Mouse (Mus musculus): ENCODE measurements around the gene Bsdc1. TPM values are rescaled to one million over a fixed set of nuclear protein-coding genes. Genes with fewer than 3 reads are reported as not detected.

Bsdc1 gene
- polyA plus RNA-seq, 1 experiment from 2014 or later, result 32.8 TPM

GRCm38 (mm10) chr4:129508237-129508515 is 46.8 kb downstream of the Bsdc1 start:
- no peak overlapping the region for H3K4me2 ChIP-seq (ENCODE audit: low read depth, low read length)
- no peaks in the 10 kb centered on the region for H3K36me3 ChIP-seq (ENCODE audit: control insufficient read depth, insufficient read depth, low read length)
- ATAC-seq (ENCODE audit: low read depth), result no peak
- WGBS, result 75% methylated on average over 3 of the region's 3 CpGs
- H3K4me1 ChIP-seq (ENCODE audit: control insufficient read depth, insufficient read depth, low read length), result 0 out of 2 replicates have a peak, but pooled peaks cover 10% of the 10 kb centered on the region
- H3K4me3 ChIP-seq (ENCODE audit: low read depth, low read length), result no peak overlapping the region
- no peak overlapping the region for H3K9ac ChIP-seq (replicated peaks; ENCODE audit: low read depth, low read length)
- H3K27ac ChIP-seq (ENCODE audit: low read depth, low read length), result no peak overlapping the region
- H3K27me3 ChIP-seq (ENCODE audit: control insufficient read depth, insufficient read depth, low read length), result no peaks in the 10 kb centered on the region
- no peaks in the 10 kb centered on the region for H3K9me3 ChIP-seq (ENCODE audit: control insufficient read depth, low read length)

GRCm38 (mm10) chr4:129508834-129509600 is 47.6 kb downstream of the Bsdc1 start:
- no peak overlapping the region for H3K4me2 ChIP-seq (ENCODE audit: low read depth, low read length)
- WGBS, result 54% methylated on average over 15 of the region's 15 CpGs
- H3K4me1 ChIP-seq (ENCODE audit: control insufficient read depth, insufficient read depth, low read length), result 0 out of 2 replicates have a peak, but pooled peaks cover 10% of the 10 kb centered on the region
- ATAC-seq (ENCODE audit: low read depth), result no peak
- no peaks in the 10 kb centered on the region for H3K27me3 ChIP-seq (ENCODE audit: control insufficient read depth, insufficient read depth, low read length)
- no peak overlapping the region for H3K9ac ChIP-seq (replicated peaks; ENCODE audit: low read depth, low read length)
- no peaks in the 10 kb centered on the region for H3K36me3 ChIP-seq (ENCODE audit: control insufficient read depth, insufficient read depth, low read length)
- no peak overlapping the region for H3K27ac ChIP-seq (ENCODE audit: low read depth, low read length)
- no peak overlapping the region for H3K4me3 ChIP-seq (ENCODE audit: low read depth, low read length)
- H3K9me3 ChIP-seq (ENCODE audit: control insufficient read depth, low read length), result no peaks in the 10 kb centered on the region

- 73% methylated on average over 3 of the region's 3 CpGs for whole genome bisulfite sequencing
- Histone ChIP-seq H3K9ac (replicated peaks; ENCODE audit: low read depth, low read length) (no peak overlapping the region), H3K27ac (ENCODE audit: low read depth, low read length) (no peak overlapping the region)
These were observed 48.3 kb downstream of the Bsdc1 start for GRCm38 (mm10) chr4:129509650-129510049.

GRCm38 (mm10) chr4:129510723-129511412 is 49.5 kb downstream of the Bsdc1 start:
- WGBS, result 31% methylated on average over 6 of the region's 6 CpGs
- H3K4me1 ChIP-seq (ENCODE audit: control insufficient read depth, insufficient read depth, low read length), result peaks cover 12% of the 10 kb centered on the region; the same call in 1 of the 2 replicates
- ATAC-seq (ENCODE audit: low read depth), result no peak
- H3K9ac ChIP-seq (replicated peaks; ENCODE audit: low read depth, low read length), result no peak overlapping the region
- no peaks in the 10 kb centered on the region for H3K9me3 ChIP-seq (ENCODE audit: control insufficient read depth, low read length)
- H3K36me3 ChIP-seq (ENCODE audit: control insufficient read depth, insufficient read depth, low read length), result no peaks in the 10 kb centered on the region
- H3K27me3 ChIP-seq (ENCODE audit: control insufficient read depth, insufficient read depth, low read length), result no peaks in the 10 kb centered on the region
- H3K4me3 ChIP-seq (ENCODE audit: low read depth, low read length), result no peak overlapping the region
- H3K27ac ChIP-seq (ENCODE audit: low read depth, low read length), result peak overlapping the region; percentile 58; the same call in 1 of the 2 replicates
- H3K4me2 ChIP-seq (ENCODE audit: low read depth, low read length), result no peak overlapping the region

More at GRCm38 (mm10) chr4:129509650-129510049, 48.3 kb downstream of the Bsdc1 start:
- Histone ChIP-seq H3K36me3 (ENCODE audit: control insufficient read depth, insufficient read depth, low read length) (no peaks in the 10 kb centered on the region), H3K27me3 (ENCODE audit: control insufficient read depth, insufficient read depth, low read length) (no peaks in the 10 kb centered on the region), H3K4me1 (ENCODE audit: control insufficient read depth, insufficient read depth, low read length) (0 out of 2 replicates have a peak, but pooled peaks cover 10% of the 10 kb centered on the region), H3K4me2 (ENCODE audit: low read depth, low read length) (no peak overlapping the region), H3K9me3 (ENCODE audit: control insufficient read depth, low read length) (no peaks in the 10 kb centered on the region), H3K4me3 (ENCODE audit: low read depth, low read length) (no peak overlapping the region)
- ATAC-seq (ENCODE audit: low read depth), result no peak

- Histone ChIP-seq H3K4me2 (ENCODE audit: low read depth, low read length) (no peak overlapping the region), H3K9ac (replicated peaks; ENCODE audit: low read depth, low read length) (no peak overlapping the region), H3K9me3 (ENCODE audit: control insufficient read depth, low read length) (no peaks in the 10 kb centered on the region), H3K4me1 (ENCODE audit: control insufficient read depth, insufficient read depth, low read length) (peaks cover 14% of the 10 kb centered on the region; the same call in 1 of the 2 replicates), H3K36me3 (ENCODE audit: control insufficient read depth, insufficient read depth, low read length) (peaks cover 2% of the 10 kb centered on the region; the same call in 1 of the 2 replicates), H3K27ac (ENCODE audit: low read depth, low read length) (peak overlapping the region; percentile 58; the same call in 1 of the 2 replicates), H3K27me3 (ENCODE audit: control insufficient read depth, insufficient read depth, low read length) (no peaks in the 10 kb centered on the region), H3K4me3 (ENCODE audit: low read depth, low read length) (no peak overlapping the region)
- WGBS, result 14% methylated on average over 6 of the region's 6 CpGs
- no peak for ATAC-seq (ENCODE audit: low read depth)
These were observed 50.2 kb downstream of the Bsdc1 start for GRCm38 (mm10) chr4:129511413-129512096.

- peaks cover 12% of the 10 kb centered on the region for H3K36me3 ChIP-seq (ENCODE audit: control insufficient read depth, insufficient read depth, low read length)
- H3K27me3 ChIP-seq (ENCODE audit: control insufficient read depth, insufficient read depth, low read length), result no peaks in the 10 kb centered on the region
- peak within 1 kb of the TSS; percentile 99 for H3K4me3 ChIP-seq (ENCODE audit: low read depth, low read length)
- peak within 1 kb of the TSS; percentile 97 for H3K27ac ChIP-seq (ENCODE audit: low read depth, low read length)
- H3K4me2 ChIP-seq (ENCODE audit: low read depth, low read length), result peak within 1 kb of the TSS; percentile 73
- peak; percentile 84 for ATAC-seq (ENCODE audit: low read depth)
- peaks cover 14% of the 10 kb centered on the region; the same call in 1 of the 2 replicates for H3K4me1 ChIP-seq (ENCODE audit: control insufficient read depth, insufficient read depth, low read length)
- H3K9me3 ChIP-seq (ENCODE audit: control insufficient read depth, low read length), result no peaks in the 10 kb centered on the region
- 9% methylated on average over 27 of the region's 47 CpGs for WGBS
- peak within 1 kb of the TSS; percentile 100 for H3K9ac ChIP-seq (replicated peaks; ENCODE audit: low read depth, low read length)
These were observed 51.8 kb downstream of the Bsdc1 start, which contains the start of gene Marcksl1 for GRCm38 (mm10) chr4:129513086-129513767. Gene Marcksl1, plus strand, starts transcription at chr4:129513581.

- ATAC-seq (ENCODE audit: low read depth), result peak; percentile 35
- Histone ChIP-seq H3K9me3 (ENCODE audit: control insufficient read depth, low read length) (no peaks in the 10 kb centered on the region), H3K27ac (ENCODE audit: low read depth, low read length) (peak overlapping the region; percentile 97), H3K4me1 (ENCODE audit: control insufficient read depth, insufficient read depth, low read length) (peaks cover 13% of the 10 kb centered on the region; the same call in 1 of the 2 replicates), H3K36me3 (ENCODE audit: control insufficient read depth, insufficient read depth, low read length) (peaks cover 18% of the 10 kb centered on the region), H3K4me2 (ENCODE audit: low read depth, low read length) (peak overlapping the region; percentile 73; the same call in 1 of the 2 replicates), H3K27me3 (ENCODE audit: control insufficient read depth, insufficient read depth, low read length) (no peaks in the 10 kb centered on the region), H3K4me3 (ENCODE audit: low read depth, low read length) (peak overlapping the region; percentile 99), H3K9ac (replicated peaks; ENCODE audit: low read depth, low read length) (peak overlapping the region; percentile 100)
- 0% methylated on average over 15 of the region's 57 CpGs for WGBS
These were observed 52.5 kb downstream of the Bsdc1 start for GRCm38 (mm10) chr4:129513891-129514290.

GRCm38 (mm10) chr4:129514300-129514898 is 53.0 kb downstream of the Bsdc1 start:
- H3K4me1 ChIP-seq (ENCODE audit: control insufficient read depth, insufficient read depth, low read length), result peaks cover 9% of the 10 kb centered on the region; the same call in 1 of the 2 replicates
- peak overlapping the region; percentile 73 for H3K4me2 ChIP-seq (ENCODE audit: low read depth, low read length)
- ATAC-seq (ENCODE audit: low read depth), result peak; percentile 51
- H3K4me3 ChIP-seq (ENCODE audit: low read depth, low read length), result peak overlapping the region; percentile 99
- H3K27me3 ChIP-seq (ENCODE audit: control insufficient read depth, insufficient read depth, low read length), result no peaks in the 10 kb centered on the region
- peak overlapping the region; percentile 97 for H3K27ac ChIP-seq (ENCODE audit: low read depth, low read length)
- 0% methylated on average over 32 of the region's 35 CpGs for WGBS
- H3K9ac ChIP-seq (replicated peaks; ENCODE audit: low read depth, low read length), result peak overlapping the region; percentile 100
- no peaks in the 10 kb centered on the region for H3K9me3 ChIP-seq (ENCODE audit: control insufficient read depth, low read length)
- peaks cover 18% of the 10 kb centered on the region for H3K36me3 ChIP-seq (ENCODE audit: control insufficient read depth, insufficient read depth, low read length)

All from neural tube, embryonic 14.5 days (tissue).